Mouse (Mus musculus): ENCODE measurements around the gene Hmga1b.
"Not testable (repeated sequence)": the region's sequence is repeated elsewhere in the genome, so short reads cannot be mapped to it uniquely, and the experiment has no call there.

The Hmga1b gene

DNA sequence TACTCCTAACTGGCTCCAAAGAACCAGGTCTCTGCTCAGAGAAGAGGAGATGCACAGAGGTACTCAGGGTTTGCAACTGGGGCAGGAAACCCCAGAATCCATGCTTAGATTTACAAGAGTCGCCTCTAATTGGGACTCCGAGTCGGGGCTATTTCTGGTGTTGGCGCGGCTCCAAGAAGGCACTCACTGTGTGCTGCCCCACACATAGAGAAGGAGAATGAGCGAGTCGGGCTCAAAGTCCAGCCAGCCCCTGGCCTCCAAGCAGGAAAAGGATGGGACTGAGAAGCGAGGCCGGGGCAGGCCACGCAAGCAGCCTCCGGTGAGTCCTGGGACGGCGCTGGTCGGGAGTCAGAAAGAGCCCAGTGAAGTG is at the start of gene Hmga1b:
TSS of gene Hmga1b (plus strand) at position 123 of the 370 bp plus-strand sequence.
- not testable (repeated sequence) for DNase-seq (ENCODE audit: extremely low spot score, low spot score)

DNA sequence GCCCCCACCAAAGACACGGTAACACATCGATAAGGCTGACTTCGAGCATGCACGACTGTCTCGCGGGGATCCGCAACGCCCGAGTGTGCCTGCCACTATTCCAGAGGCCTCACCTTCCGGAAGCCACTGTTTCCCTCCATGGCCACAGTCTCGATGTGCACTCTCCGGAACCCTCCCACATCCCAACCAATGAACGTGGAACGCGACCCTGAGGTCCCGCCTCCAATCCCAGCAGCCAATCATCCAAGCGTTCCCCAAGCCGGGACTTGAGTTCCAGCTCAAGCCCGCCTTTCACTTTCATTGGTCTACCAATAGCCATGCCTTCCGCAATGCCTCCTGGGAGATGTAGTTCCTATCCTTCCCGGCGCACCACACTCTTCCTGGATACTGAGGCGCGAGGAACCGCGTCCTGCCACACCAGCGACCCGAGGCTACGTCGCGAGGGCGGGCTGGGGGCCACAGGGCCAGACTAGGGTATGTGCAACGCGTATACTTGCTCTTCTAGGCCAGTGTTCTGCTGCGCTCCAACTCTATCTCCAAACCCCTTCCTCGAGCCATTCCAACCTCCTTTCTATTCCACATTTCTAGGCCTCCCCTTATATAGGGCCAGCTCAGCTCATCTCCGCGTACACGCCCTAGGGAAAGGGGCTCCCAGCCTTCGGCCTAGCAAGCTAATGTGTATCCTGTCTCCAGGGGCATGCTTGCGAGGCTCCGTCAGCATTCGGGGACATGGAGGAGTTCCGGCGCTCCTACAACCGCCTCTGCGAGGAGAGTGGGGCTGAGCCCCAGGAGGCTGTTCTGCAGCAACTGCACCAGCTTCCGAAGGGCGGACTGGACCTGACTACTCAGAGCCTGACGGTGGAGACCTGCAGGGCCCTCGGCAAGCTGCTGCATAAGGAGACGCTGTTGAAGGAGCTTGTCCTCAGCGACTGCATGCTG is 48.7 kb upstream of the Hmga1b start, which contains the start of the genes Cenpx and Lrrc45:
TSS of gene Cenpx (minus strand) at position 159 of the 939 bp plus-strand sequence.
TSS of gene Lrrc45 (plus strand) at position 346 of the 939 bp plus-strand sequence.
- DNase-seq (ENCODE audit: extremely low spot score, low spot score), result peak; percentile 95

DNA sequence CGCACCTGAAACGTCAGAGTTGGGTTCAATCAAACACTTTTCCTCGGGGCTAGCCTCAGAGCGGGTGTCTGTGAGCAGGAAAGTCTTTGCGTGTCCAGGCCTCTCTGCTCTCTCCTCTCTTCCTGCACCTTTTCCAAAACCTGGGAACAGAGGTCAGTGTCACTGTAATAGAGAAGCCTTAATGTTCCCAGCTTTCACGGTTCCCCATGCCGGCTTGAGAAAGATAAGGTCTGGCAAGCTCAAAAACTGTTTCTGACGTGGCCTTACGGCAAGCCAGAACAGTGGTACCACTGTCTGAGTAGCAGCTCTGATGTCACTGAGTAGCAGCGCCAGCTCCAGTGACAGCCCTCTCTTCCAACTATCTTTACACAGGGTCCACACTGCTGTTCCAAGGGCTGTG is 48.0 kb upstream of the Hmga1b start:
- DNase-seq (ENCODE audit: extremely low spot score, low spot score), result no peak

DNA sequence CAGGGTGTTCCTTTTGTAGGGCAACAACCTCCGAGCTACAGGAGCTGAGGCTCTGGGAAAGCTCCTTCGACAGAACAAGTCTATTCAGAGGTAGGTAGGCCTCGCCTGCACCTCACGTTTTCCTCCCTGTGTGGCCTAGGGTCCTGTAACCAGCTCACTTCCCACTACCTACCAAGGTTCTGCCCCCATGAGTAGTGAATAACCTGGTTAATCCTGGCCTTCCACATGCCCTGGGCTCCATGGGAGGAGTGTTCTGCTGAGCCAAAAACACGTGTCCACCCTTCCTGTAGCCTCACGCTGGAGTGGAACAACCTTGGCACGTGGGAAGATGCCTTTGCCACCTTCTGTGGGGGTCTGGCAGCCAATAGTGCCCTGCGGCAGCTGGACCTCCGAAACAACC is 47.5 kb upstream of the Hmga1b start:
- no peak for DNase-seq (ENCODE audit: extremely low spot score, low spot score)

DNA sequence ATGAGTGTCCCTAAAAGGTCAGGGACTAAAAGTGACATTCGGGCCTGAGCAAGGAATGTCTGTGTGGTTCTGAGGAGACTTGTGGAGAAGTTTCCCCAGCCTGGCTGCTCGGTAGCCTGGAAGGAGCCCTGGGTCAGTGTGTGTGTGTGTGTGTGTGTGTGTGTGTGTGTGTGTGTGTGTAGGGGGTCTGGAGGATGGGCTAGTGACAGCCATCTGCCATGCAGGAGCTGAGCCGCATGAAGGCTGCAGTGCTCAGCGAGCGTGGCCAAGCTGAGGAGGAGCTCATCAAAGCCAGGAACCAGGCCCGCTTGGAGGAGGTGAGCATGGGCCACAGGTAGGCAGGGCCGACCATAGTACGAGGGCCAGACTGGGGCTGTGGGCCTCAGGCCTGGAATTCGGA is 43.4 kb upstream of the Hmga1b start:
- DNase-seq (ENCODE audit: extremely low spot score, low spot score), result no peak

DNA sequence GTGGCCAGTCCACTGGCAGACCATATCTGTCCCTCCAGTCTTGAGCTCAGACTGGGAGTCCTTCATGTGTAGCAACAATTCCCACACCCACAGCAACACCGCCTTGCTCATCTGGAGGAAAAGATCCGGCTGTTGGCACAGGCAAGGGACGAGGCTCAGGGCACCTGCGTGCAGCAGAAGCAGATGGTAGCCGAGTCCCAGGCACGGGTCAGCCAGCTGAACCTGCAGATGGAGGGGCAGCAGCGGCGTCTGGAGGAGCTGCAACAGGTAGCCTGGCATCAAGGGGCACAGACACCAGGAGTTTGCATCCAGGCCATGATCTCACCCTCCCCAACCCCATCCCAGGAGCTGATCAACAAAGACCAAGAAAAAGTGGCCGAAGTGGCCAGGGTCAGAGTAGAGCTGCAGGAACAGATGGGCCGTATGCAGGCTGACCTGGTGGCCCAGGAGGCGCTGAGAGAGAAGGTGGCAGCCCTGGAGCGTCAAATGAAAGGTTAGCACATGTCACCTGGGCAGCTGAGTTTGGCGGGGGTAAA is 42.7 kb upstream of the Hmga1b start:
- DNase-seq (ENCODE audit: extremely low spot score, low spot score), result no peak

DNA sequence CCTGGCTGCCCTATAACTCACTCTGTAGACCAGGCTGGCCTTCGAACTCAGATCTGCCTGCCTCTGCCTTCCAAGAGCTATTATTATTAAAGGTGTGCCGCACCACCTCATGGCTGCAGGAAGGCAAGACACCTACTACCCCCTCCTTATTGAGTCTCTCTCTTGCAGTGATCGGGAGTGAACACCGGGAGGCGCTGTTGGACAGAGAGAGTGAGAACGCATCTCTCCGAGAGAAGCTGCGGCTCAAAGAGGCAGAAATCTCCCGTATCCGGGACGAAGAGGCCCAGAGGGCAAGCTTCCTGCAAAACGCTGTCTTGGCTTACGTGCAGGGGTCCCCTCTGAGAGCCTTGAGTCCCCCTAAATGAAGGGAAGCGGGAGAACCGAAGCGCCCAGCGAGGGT is 42.1 kb upstream of the Hmga1b start:
- DNase-seq (ENCODE audit: extremely low spot score, low spot score), result peak; percentile 91

DNA sequence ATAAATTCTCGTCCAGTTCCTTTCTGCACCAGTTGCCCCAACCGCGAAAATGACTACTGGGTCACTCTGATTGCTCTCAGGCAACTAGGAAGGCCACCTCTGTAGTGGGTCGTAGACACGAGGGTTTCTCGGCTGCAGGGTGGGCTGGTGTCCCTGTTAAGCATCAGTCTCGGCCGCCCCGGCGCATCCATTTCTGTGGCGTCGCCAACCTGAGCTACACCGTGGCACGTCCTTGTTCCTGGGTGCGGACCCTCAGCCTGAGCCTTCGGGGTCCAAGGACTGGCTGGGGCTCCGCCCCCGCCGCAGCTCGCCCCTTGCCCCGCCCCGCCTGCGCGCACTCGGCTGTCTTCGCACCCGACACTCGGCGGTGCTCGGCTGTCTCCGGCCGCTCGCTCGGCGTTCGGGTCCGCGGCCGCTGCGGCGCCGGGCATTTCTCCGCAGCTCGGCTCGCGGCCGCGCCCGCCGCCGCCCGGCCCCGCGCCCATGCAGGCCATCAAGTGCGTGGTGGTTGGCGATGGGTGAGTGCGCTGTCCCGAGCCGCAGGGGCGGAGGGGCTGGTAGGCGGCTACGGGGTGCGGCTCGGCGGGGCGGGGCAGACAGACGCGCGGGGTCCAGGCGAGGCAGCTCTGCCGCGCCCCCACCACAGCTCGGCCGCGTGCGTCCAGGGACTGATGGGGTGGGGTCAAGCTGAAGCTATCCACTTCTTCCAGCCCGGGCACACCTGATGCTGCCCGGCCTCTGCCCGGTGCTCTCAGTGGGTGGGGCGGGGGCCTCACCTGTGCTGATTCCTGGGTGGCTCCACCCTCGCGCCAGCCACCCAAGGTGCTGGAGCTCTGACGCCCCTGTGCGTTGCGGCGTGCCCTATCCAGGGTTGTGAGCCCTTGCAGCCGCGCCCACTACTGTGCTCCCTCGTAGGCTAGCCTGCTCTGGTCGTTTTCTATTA is 41.2 kb upstream of the Hmga1b start, which contains the start of gene Rac3:
TSS of gene Rac3 (plus strand) at position 347 of the 943 bp plus-strand sequence.
- peak; percentile 77 for DNase-seq (ENCODE audit: extremely low spot score, low spot score)

DNA sequence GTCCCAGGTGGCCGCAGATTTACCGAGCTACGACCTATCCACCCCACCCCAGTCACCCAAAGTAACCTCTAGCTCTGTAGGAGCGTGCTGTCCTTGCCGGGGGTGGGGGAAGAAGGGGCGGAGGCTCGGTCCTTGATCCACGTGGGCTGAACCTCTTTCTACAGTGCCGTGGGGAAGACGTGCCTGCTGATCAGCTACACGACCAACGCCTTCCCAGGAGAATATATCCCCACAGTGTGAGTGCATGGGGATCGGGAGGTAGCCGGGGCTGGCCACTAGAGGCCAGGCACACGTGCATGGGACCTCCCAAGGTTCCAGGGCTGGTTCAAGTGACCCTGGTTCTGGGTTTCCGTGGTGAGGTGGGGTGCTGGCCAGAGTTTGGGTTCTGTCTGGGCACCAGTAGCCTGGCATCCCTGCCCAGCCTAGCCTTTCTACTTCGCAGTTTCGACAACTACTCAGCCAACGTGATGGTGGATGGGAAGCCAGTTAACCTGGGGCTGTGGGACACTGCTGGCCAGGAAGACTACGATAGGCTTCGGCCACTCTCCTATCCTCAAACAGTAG is 40.4 kb upstream of the Hmga1b start:
- DNase-seq (ENCODE audit: extremely low spot score, low spot score), result no peak

DNA sequence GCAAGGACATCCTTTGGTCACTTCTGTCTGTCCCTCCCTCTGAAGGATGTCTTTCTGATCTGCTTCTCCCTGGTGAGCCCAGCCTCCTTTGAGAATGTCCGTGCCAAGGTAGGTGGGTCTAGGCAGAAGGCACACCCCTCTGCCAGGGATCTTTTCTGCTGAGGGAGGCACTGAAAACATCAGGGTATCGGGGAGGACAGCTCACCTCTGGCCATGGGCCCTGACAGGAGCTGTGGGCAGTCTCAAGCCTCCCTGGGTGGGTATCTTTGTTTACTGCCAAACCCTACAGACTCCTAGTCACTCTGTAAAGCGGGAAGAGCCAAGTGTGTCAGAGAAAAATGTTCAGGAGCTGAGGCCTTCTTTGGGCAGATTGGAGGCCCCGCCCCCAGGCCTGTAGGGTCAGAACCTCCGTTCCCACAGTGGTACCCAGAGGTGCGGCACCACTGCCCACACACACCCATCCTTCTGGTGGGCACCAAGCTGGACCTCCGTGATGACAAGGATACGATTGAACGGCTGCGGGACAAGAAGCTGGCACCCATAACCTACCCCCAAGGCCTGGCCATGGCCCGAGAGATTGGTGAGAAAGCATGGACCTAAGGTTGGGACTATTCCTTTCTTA is 39.7 kb upstream of the Hmga1b start:
- no peak for DNase-seq (ENCODE audit: extremely low spot score, low spot score)

DNA sequence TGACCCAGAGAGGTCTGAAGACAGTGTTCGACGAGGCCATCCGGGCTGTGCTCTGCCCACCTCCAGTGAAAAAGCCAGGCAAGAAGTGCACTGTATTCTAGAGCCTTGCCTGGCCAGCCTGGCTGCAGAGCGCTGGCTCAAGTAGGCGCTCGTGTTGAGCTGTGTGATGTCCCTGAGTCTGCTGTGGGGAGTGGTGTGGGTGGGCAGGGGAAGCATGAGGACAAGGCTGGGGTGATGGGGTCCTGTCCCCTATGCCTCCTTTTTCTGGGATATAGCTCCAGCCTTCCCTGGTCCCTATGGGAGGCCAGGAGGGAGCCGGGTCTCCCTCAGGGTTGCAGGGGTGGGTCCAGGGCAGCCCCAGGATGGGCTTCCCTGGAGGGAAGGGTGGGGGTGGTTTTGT is 39.1 kb upstream of the Hmga1b start:
- DNase-seq (ENCODE audit: extremely low spot score, low spot score), result no peak

DNA sequence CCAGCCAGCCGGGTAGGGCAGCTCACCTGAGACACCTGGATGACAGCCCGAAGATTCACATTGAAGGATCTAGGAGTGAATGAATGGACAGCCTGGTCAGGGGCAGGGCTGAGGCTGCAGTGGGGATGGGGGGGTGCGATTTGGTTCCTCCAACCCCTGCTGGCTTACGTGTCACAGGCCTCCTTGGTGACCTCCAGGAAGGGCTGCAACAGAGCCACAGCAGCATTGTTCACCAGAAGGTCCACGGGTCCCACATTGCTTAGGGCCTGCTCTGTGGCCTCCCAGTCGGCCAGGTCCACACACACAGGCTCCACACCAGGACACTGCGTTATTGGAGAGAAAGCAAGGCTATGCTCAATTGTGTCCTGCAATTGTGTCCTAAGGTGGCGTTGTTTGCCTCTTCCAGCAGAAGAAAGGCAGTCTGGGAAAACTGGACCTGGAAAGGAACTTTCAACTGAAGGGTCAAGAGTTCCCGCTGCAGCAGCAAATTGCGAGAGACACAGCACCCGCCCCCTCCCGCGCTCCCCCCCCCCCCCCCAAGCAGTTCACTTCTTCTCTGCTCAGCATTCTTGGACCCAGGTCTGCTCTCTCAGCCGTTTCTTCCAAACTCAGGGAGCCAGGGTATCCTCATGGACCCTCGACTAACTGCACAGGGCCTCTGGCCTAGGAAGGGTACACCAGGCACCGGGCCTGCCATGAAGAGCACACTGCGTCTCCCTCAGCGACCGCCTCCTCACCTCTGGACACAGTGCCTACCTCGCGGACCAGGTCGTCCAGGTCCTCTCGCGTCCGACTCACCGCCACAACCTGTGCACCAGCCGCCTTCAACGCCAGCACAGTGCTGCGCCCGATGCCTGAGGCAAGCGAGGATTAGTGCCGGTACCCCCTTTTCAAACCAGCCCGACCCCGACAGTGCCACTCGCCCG is 36.1 kb upstream of the Hmga1b start:
- no peak for DNase-seq (ENCODE audit: extremely low spot score, low spot score)

DNA sequence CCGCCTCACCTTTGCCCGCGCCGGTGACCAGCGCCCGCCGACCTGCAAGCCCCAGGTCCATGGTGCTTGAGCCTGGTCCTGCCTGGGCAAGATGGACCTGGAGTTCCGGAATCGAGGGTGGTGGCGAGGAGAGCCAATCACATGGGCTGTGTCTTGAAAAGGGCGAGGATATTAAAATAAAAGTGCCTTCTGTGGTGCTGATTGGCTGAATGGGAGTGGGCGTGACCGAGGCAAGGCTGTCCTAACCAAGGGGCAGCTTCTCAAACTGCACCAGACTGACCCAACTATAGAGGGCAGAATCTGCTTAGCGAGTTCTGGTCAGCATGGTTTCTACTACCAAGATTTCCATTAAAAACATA is 35.4 kb upstream of the Hmga1b start, which contains the start of gene Dcxr:
TSS of gene Dcxr (minus strand) at position 113 of the 359 bp plus-strand sequence.
- peak; percentile 84 for DNase-seq (ENCODE audit: extremely low spot score, low spot score)

DNA sequence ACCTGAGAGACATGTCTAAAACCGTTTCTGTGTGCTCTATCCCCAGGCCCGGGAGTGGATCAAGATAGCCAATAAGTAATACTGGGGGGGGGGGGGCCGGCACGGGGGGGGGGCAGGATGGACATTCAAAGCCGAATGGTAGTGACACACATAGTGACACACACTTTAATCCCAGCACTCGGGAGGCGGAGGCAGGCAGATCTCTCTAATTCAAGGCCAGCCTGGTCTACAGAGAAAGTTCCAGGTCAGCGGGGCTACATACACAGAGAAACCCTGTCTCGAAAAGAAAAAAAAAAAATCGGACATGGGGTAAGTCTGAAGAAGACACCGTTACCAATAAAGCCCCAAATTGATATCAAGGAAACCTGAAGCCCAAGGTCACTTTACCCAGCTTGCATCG is 35.0 kb upstream of the Hmga1b start:
- DNase-seq (ENCODE audit: extremely low spot score, low spot score), result no peak

DNA sequence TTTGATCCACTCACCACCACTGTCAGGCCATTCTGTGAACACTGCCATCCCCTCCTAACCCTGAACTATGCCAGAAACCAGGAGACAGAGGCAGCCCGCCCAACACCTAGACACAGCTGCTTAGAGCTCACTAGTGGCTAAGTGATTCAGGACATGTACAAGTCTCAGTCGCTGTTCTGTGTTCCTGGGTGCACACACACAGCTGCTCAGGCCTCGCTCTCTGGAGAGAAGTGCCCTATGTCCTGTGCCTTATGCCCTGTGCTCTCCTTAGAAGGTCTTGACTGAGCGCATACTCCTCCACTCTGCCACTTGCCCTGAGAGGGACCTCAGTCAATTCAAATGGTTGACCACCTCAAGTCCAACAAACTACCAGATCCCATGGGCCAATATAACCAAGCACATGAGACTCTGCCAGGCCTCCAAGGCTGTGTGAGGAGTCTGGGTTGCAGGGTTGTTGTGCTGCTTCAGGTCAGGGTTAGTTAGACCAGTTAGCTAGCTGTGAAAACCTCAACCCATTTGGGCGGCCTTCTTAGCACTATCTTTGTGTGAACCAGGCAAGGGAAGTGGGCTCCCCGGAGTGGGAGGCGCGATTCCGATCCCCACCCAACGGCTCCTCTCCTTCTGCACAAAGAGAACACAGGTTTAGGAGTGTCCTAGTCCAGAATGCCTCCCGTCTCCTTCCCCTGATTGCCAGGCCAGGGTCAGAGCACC is 33.9 kb upstream of the Hmga1b start:
- DNase-seq (ENCODE audit: extremely low spot score, low spot score), result no peak

DNA sequence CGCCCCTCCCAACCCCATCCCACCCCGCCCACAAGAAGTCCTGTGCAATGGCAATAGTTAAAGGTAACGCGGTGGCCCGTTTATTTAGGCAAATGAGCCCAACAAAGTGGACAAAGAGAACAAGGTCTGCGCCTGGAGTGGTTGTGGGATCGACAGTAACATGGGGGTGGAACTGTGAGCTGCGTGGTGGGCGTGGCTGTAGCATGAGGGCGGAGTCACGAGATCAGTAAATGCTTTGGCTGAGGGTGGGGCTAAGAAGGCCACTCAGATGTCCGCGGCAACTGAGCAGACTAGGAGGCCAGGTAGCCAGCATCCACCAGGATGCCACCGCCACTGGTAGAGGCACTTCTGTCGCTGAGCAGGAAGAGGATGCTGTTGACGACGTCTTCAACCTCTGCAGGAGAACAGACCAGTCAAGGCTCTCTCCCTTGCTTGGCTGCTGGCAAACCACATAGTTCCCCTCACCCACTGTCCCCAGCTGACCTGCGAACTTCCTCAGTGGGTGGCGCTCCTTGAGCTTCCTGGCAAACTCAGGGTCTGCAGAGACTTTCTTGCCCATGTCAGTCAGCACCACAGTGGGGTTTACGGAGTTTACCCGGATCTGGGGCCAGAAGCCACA is 33.1 kb upstream of the Hmga1b start:
- peak; percentile 51 for DNase-seq (ENCODE audit: extremely low spot score, low spot score)

DNA sequence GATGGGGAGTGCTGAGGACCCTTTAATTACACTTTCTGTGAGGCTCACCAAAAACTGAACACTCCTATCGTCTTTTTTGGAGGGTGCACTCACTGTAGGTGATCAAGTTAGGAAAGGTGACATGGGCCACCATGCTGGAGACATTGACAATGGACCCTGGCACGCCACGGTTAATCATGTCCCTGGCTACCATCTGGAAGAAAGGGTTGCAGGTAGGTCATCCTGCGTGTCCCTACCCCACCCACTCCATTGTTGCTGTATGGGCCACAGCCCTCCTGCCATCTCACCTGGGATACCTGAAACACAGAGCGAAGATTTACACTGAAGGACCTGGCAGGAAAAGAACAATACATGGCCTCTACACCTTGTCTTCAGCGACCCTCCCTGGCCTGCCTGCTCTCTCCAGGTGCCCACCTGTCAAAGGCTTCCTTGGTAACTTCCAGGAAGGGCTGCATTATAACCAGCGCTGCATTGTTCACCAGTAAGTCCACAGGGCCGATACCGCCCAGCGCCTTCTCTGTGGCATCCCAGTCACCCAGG is 32.2 kb upstream of the Hmga1b start:
- DNase-seq (ENCODE audit: extremely low spot score, low spot score), result no peak

DNA sequence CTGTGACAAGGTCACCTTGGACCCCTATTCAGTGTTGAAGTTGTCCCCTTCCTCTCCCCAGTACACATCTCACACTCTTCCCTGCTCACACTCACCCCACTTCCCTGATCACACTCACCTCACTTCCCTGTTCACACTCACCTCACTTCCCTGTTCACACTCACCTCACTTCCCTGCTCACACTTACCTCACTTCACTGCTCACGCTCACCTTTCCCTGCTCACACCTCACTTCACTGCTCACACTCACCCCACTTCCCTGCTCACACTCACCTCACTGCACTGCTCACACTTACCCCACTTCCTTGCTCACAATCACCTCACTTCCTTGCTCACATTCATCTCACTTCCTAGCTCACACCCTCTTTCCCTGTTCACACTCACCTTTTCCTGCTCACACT is 31.2 kb upstream of the Hmga1b start:
- no peak for DNase-seq (ENCODE audit: extremely low spot score, low spot score)
